Mouse (Mus musculus) liver, postnatal 0 days (tissue): ENCODE measurements around the gene Crybb2. TPM values are rescaled to one million over a fixed set of nuclear protein-coding genes. Genes with fewer than 3 reads are reported as not detected.

Experiments
- ATAC-seq: fragments of 200-750 bp; cut with Nextera tagmentation; 2 replicates; pipeline ENCODE4 v1.8.0; 2017; ENCODE audit warnings: mild to moderate bottlenecking, moderate library complexity
- DNase-seq: peaks from one replicate; pipeline ENCODE4 v3.0.0-alpha.2; 2016
- H3K27ac ChIP-seq: fragments of 300-500 bp; sonication (generic); 2 replicates; pipeline ENCODE4 v1.5.1; 2014; ENCODE audit warnings: antibody characterized with exemption, moderate library complexity, mild to moderate bottlenecking, low read depth
- H3K27me3 ChIP-seq: fragments of 300-500 bp; sonication (generic); 2 replicates; pipeline ENCODE4 v1.6.1; 2014; ENCODE audit warnings: low read length, control low read depth, mixed read lengths; ENCODE audit not compliant: insufficient read depth
- H3K36me3 ChIP-seq: fragments of 300-500 bp; sonication (generic); replicated peaks from 2 replicates; pipeline ENCODE4 v1.6.1; 2014; ENCODE audit warnings: mild to moderate bottlenecking, control low read depth, low read length, moderate library complexity, mixed read lengths; ENCODE audit not compliant: insufficient read depth
- H3K4me1 ChIP-seq: fragments of 300-500 bp; sonication (generic); 2 replicates; pipeline ENCODE4 v1.6.1; 2014; ENCODE audit warnings: antibody characterized with exemption, mild to moderate bottlenecking, control low read depth; ENCODE audit not compliant: insufficient read depth
- H3K4me2 ChIP-seq: fragments of 300-500 bp; sonication (generic); 2 replicates; pipeline ENCODE4 v1.6.1; 2014; ENCODE audit warnings: low read depth, mild to moderate bottlenecking, low read length, moderate library complexity, mixed read lengths
- H3K4me3 ChIP-seq: fragments of 300-500 bp; sonication (generic); 2 replicates; pipeline ENCODE4 v1.5.1; 2014; ENCODE audit warnings: low read depth, low read length
- H3K9ac ChIP-seq: fragments of 300-500 bp; sonication (generic); replicated peaks from 2 replicates; pipeline ENCODE4 v1.6.1; 2014; ENCODE audit warnings: mild to moderate bottlenecking, moderate library complexity
- H3K9me3 ChIP-seq: fragments of 300-500 bp; sonication (generic); 2 replicates; pipeline ENCODE4 v1.6.1; 2016; ENCODE audit warnings: mild to moderate bottlenecking, control low read depth, low read length, mixed read lengths
- CTCF ChIP-seq: sonication (generic); IDR thresholded peaks from 2 replicates; pipeline ENCODE4 v1.5.1; 2016; ENCODE audit warnings: antibody characterized with exemption, low read depth
- EP300 ChIP-seq: IDR thresholded peaks from 2 replicates; pipeline ENCODE4 v1.6.1; 2016; ENCODE audit warnings: antibody characterized with exemption, low read depth, mild to moderate bottlenecking
- WGBS: fragments of 180-500 bp; shearing (Covaris S2); extraction: QIAGEN DNeasy Blood & Tissue Kit; methylation state at CpG from one replicate; pipeline ENCODE4 v1.1.7; 2014; ENCODE audit not compliant: insufficient replicate concordance; 5-methylcytosine and 5-hydroxymethylcytosine counted together
- polyA plus RNA-seq: library from polyadenylated mRNA; unstranded; fragments of >200 nt; fragmentation: Nextera tagmentation; extraction: Ambion mirVana; gene quantifications from 2 replicates; pipeline ENCODE4 v1.2.1, GENCODE M21; 2015

Crybb2 gene
- not detected in 2 replicates for polyA plus RNA-seq

DNA sequence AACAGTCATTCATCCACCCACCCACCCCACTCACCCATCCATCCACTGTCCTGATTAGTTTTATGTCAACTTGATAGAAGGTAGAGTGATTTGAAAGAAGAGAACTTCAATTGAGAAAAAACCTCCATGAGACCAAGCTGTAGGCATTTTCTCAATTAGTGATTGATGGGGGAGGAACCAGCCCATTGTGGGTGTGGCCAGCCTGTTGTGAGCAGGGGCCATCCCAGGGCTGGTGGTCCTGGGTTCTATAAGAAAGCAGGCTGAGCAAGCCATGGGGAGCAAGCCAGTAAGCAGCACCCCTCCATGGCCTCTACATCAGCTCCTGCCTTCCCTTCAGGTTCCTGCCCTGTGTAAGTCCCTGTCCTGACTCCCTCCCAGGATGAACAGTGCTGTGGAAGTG, at the start of gene Crybb2:
TSS of gene Crybb2 (minus strand) at position 101 of the 400 bp plus-strand sequence.
- TF ChIP-seq CTCF (no peak), EP300 (no peak)
- H3K4me2 ChIP-seq: no peak within 1 kb of the TSS
- ATAC-seq: no peak

DNA sequence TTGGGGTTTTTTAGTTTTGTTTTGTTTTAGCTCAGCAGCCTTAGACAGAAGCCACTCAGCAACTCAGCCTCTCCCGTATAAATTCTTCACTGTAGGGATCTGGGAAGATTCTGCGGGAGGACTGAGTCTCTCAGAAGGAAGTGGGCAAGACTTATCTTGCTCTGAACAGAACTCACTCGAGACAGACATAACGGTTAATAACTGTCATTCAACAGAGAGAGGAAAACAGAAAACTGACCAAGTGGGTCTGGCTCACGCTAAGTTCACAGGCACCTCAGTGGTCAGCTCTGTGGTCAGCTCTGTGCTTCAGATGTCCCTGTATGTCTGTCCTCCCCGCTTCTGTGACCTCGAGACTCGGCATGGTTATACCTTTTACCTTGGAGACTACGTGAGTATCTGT, 49.4 kb upstream of the Crybb2 start:
- peak overlapping the region; percentile 21; the same call in 1 of the 2 replicates for H3K9ac ChIP-seq
- peaks cover 51% of the 10 kb centered on the region for H3K4me1 ChIP-seq
- 27% methylated on average over 9 of the region's 9 CpGs for WGBS
- peak overlapping the region; percentile 30; the same call in 1 of the 2 replicates for H3K27ac ChIP-seq
- no peak for ATAC-seq
- peak overlapping the region; percentile 57 for H3K4me2 ChIP-seq
- TF ChIP-seq EP300 (no peak; the same call in 1 of the 2 replicates), CTCF (no peak)
- no peaks in the 10 kb centered on the region for H3K27me3 ChIP-seq
- H3K9me3 ChIP-seq: no peaks in the 10 kb centered on the region
- DNase-seq: no peak
- no peaks in the 10 kb centered on the region for H3K36me3 ChIP-seq
- 0 out of 2 replicates have a peak overlapping the region, but pooled peaks have one; percentile 7 for H3K4me3 ChIP-seq

More for the DNA sequence above, at the start of gene Crybb2:
- Histone ChIP-seq H3K4me3 (no peak within 1 kb of the TSS), H3K9ac (no peak within 1 kb of the TSS), H3K27ac (no peak within 1 kb of the TSS), H3K9me3 (no peaks in the 10 kb centered on the region), H3K4me1 (no peaks in the 10 kb centered on the region), H3K36me3 (no peaks in the 10 kb centered on the region), H3K27me3 (no peaks in the 10 kb centered on the region)
- no peak for DNase-seq

DNA sequence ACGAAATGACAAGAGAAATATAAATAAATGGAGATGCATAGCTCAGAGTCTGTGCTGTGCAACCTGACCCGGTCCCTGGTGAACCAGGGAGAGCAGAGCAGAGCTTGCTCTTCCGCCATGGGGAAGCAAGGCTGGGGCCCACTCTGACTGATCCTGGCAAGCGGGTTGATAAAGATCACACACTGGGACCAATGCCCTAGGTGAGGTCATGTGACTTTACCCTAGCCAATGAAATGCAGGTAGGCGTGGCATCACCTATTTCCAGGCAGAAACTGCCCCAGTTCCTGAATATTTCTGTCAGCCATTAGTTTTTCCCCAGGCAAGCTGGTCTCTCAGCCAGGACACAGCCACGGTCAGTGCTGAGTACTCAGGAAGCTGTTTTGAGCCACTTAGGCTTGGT, 48.8 kb upstream of the Crybb2 start:
- no peaks in the 10 kb centered on the region for H3K9me3 ChIP-seq
- no peak overlapping the region for H3K4me3 ChIP-seq
- peaks cover 57% of the 10 kb centered on the region for H3K4me1 ChIP-seq
- 0 out of 2 replicates have a peak overlapping the region, but pooled peaks have one; percentile 13 for H3K27ac ChIP-seq
- H3K9ac ChIP-seq: no peak overlapping the region; the same call in 1 of the 2 replicates
- ATAC-seq: peak; percentile 65
- H3K27me3 ChIP-seq: no peaks in the 10 kb centered on the region
- DNase-seq: peak; percentile 75
- TF ChIP-seq CTCF (no peak), EP300 (no peak)
- 12% methylated on average over 6 of the region's 6 CpGs for WGBS
- no peaks in the 10 kb centered on the region for H3K36me3 ChIP-seq
- peak overlapping the region; percentile 57 for H3K4me2 ChIP-seq

DNA sequence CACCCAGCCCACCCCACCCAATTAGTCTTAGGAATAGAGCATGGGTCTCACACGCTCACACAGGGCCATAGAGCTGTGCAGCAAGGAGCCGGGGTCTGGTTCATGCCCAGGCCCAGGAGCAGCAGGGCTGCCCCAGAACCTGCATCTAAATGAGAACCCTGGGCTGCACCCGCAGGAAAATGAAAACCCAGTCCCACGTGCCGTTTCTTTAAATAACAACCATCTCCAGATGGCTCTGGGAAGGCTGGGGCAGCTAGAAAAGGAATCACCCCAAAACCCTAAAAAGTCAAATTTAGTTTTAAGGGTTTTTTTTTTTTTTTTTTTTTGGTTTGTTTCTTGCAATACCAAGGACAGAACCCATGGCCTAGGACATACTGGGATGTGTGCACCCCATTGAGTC, 47.4 kb upstream of the Crybb2 start:
- Histone ChIP-seq H3K9ac (no peak overlapping the region), H3K4me2 (no peak overlapping the region), H3K4me3 (no peak overlapping the region), H3K9me3 (no peaks in the 10 kb centered on the region), H3K36me3 (no peaks in the 10 kb centered on the region), H3K27ac (no peak overlapping the region), H3K27me3 (no peaks in the 10 kb centered on the region), H3K4me1 (peaks cover 55% of the 10 kb centered on the region)
- ATAC-seq (no peak), DNase-seq (no peak)
- WGBS: 84% methylated on average over 5 of the region's 5 CpGs
- TF ChIP-seq CTCF (no peak), EP300 (no peak)

DNA sequence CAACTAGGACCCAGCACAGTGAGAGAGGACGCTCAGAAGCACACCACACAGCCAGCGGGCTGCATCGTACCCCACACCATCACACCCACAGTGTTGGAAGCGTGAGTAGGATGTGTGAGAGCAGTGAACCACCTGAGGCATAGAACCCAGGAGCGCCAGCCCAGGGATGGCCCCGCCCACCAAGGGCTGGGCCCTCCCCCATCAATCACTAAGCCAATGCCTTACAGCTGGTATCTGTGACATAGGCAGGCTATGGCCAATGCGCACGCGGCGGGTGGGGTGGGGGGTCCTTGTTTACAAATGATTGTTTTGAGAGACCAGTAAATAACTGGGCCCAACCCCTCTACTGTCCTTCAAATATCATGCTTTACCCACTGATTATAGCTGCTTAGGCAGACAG, 46.0 kb upstream of the Crybb2 start:
- H3K9me3 ChIP-seq: no peaks in the 10 kb centered on the region
- ATAC-seq (no peak), DNase-seq (no peak)
- 79% methylated on average over 10 of the region's 10 CpGs for WGBS
- H3K9ac ChIP-seq: no peak overlapping the region
- no peak overlapping the region for H3K4me3 ChIP-seq
- no peaks in the 10 kb centered on the region for H3K36me3 ChIP-seq
- no peak overlapping the region for H3K4me2 ChIP-seq
- no peaks in the 10 kb centered on the region for H3K27me3 ChIP-seq
- H3K27ac ChIP-seq: no peak overlapping the region
- TF ChIP-seq CTCF: no peak
- no peak for TF ChIP-seq EP300
- H3K4me1 ChIP-seq: peaks cover 46% of the 10 kb centered on the region

DNA sequence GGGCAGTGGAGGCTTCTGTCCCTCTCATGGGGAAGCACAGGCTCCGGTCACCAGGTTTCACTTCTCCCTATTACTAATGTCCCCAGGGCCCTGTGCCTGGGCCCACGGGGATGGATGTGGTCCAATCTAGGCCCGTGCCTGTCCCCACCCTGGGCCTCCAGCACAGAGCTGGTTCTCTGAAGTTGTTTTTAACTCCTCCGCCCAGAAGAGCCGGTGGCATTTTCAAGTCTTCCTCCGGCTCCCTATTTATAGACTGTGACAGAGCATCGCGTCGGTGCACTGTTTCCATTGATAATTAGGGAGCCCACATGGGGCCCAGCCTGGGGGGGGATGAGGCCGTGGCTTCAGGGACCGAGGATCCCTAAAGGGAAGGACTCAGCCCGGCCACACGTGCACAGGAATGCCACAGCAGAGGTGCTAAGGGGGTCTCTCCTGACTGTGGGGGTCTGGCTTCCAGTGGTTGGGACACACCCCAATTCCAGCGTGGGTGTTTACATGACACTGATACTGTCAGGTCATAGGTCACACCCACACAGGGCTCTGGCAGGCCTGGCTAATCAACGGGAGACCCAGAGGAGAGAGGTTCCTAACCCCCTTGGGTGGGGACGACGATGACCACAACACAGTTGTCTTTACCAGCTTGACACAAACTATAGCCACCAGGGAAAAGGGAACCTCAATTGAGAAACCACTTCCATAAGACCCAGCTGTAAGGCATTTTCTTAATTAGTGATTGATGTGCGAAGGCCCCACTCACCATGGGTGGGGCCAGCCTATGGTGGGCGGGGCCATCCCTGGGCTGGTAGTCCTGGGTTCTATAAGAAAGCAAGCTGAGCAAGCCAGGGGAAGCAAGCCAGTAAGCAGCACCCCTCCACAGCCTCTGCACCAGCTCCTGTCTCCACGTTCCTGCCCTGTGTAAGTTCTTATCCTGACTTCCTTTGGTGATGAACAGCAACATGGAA, 44.6 kb upstream of the Crybb2 start:
- Histone ChIP-seq H3K9me3 (no peaks in the 10 kb centered on the region), H3K36me3 (no peaks in the 10 kb centered on the region), H3K4me2 (no peak overlapping the region), H3K9ac (no peak overlapping the region), H3K4me3 (no peak overlapping the region), H3K27ac (peak overlapping the region; percentile 63), H3K4me1 (peaks cover 38% of the 10 kb centered on the region), H3K27me3 (no peaks in the 10 kb centered on the region)
- peak; percentile 43 for ATAC-seq
- 23% methylated on average over 20 of the region's 20 CpGs for WGBS
- TF ChIP-seq EP300 (no peak), CTCF (no peak)
- peak; percentile 44 for DNase-seq
